Mouse (Mus musculus) adrenal gland (tissue): Measurements from ENCODE around the gene Sde2.

Experiments used
- intact Hi-C: fragments of 180-260 bp; cut with DNase I; formaldehyde crosslinking; loops from one replicate; pipeline ENCODE4 v1.15.1; 2025
- long read RNA-seq, 2 experiments: library from polyadenylated mRNA; unstranded; transcript quantifications; one replicate each; pipeline ENCODE4 v2.0.0; 2020; ENCODE audit warnings: borderline replicate concordance in 1 of 2; ENCODE audit not compliant: insufficient replicate concordance in 1 of 2

Gene Sde2
- long read RNA-seq, experiment 1, transcript Sde2-201 (7 exons, 3,213 nt): major isoform, 14 of 27 reads
- long read RNA-seq, experiment 1, partial matches to known transcripts: 13 of 27 reads
- long read RNA-seq, experiment 1, other reads (novel, unspliced or antisense): 0 of 27 reads
- long read RNA-seq, experiment 2, transcript Sde2-201 (7 exons, 3,213 nt): major isoform, 17 of 38 reads
- long read RNA-seq, experiment 2, partial matches to known transcripts: 18 of 38 reads
- long read RNA-seq, experiment 2, other reads (novel, unspliced or antisense): 1 of 38 reads

- intact Hi-C loops: no loop called here
Observed at GRCm38 (mm10) chr1:180850316-180851270, at the start of gene Sde2. Sde2 (plus strand) TSS chr1:180851127.

GRCm38 (mm10) chr1:180801466-180801994 is 49.4 kb upstream of the Sde2 start:
- intact Hi-C loops: no loop called here

- intact Hi-C loops: no loop called here
Observed at GRCm38 (mm10) chr1:180803881-180804280, 47.0 kb upstream of the Sde2 start.

GRCm38 (mm10) chr1:180808831-180809230 is 42.1 kb upstream of the Sde2 start:
- intact Hi-C loops: no loop called here

GRCm38 (mm10) chr1:180810976-180811375 is 40.0 kb upstream of the Sde2 start:
- intact Hi-C loops: no loop called here

GRCm38 (mm10) chr1:180811596-180812462 is 39.1 kb upstream of the Sde2 start:
- intact Hi-C loops: loop anchor here (1.0 kb wide), 1 partner anchor 44 kb away; no protein-coding TSS in a partner anchor

- intact Hi-C loops: loop anchor here (1.0 kb wide), 2 partner anchors 37 to 44 kb away; no protein-coding TSS in a partner anchor
Observed at GRCm38 (mm10) chr1:180812463-180813408, 38.2 kb upstream of the Sde2 start.

GRCm38 (mm10) chr1:180813409-180813884 is 37.5 kb upstream of the Sde2 start:
- intact Hi-C loops: loop anchor here (1.0 kb wide), 1 partner anchor 36 kb away; no protein-coding TSS in a partner anchor

- intact Hi-C loops: loop anchor here (1.0 kb wide), 1 partner anchor 35 kb away; no protein-coding TSS in a partner anchor
Observed at GRCm38 (mm10) chr1:180813885-180814740, 36.8 kb upstream of the Sde2 start, which contains the start of gene H3f3a. H3f3a (minus strand) TSS chr1:180813943.

GRCm38 (mm10) chr1:180815371-180816024 is 35.4 kb upstream of the Sde2 start:
- intact Hi-C loops: no loop called here

GRCm38 (mm10) chr1:180818000-180818399 is 32.9 kb upstream of the Sde2 start:
- intact Hi-C loops: no loop called here

GRCm38 (mm10) chr1:180821101-180821500 is 29.8 kb upstream of the Sde2 start:
- intact Hi-C loops: no loop called here

GRCm38 (mm10) chr1:180822276-180822675 is 28.7 kb upstream of the Sde2 start:
- intact Hi-C loops: no loop called here

GRCm38 (mm10) chr1:180823716-180824115 is 27.2 kb upstream of the Sde2 start:
- intact Hi-C loops: no loop called here

GRCm38 (mm10) chr1:180824721-180825120 is 26.2 kb upstream of the Sde2 start:
- intact Hi-C loops: no loop called here

- intact Hi-C loops: no loop called here
Observed at GRCm38 (mm10) chr1:180826634-180827033, 24.3 kb upstream of the Sde2 start.

- intact Hi-C loops: no loop called here
Observed at GRCm38 (mm10) chr1:180829775-180830174, 21.2 kb upstream of the Sde2 start.

GRCm38 (mm10) chr1:180830175-180830574 is 20.8 kb upstream of the Sde2 start:
- intact Hi-C loops: no loop called here
